Mouse (Mus musculus): ENCODE measurements around the gene Glis3. TPM values are rescaled to one million over a fixed set of nuclear protein-coding genes. Genes with fewer than 3 reads are reported as not detected.

Gene Glis3
- total RNA-seq, 2 experiments from 2014 or later, result 1.2 to 1.3 TPM

- no peak for DNase-seq
- intact Hi-C loops (cut with DNase I), result loop anchor here (10.0 kb wide), 1 partner anchor 312 kb away; no protein-coding TSS in a partner anchor
Measured at GRCm38 (mm10) chr19:28402956-28403355, 276.9 kb downstream of the Glis3 start.

- intact Hi-C loops (cut with DNase I), result no loop called here
- no peak for DNase-seq
Measured at GRCm38 (mm10) chr19:28395584-28395861, 284.4 kb downstream of the Glis3 start.

GRCm38 (mm10) chr19:28394826-28395583, 284.9 kb downstream of the Glis3 start:
- DNase-seq, result no peak
- intact Hi-C loops (cut with DNase I), result no loop called here

- intact Hi-C loops (cut with DNase I), result no loop called here
Measured at GRCm38 (mm10) chr19:28393766-28394165, 286.1 kb downstream of the Glis3 start.

GRCm38 (mm10) chr19:28392838-28393237, 287.0 kb downstream of the Glis3 start:
- DNase-seq, result no peak
- intact Hi-C loops (cut with DNase I), result no loop called here

More at GRCm38 (mm10) chr19:28393766-28394165, 286.1 kb downstream of the Glis3 start:
- no peak for DNase-seq

- intact Hi-C loops (cut with DNase I), result no loop called here
- no peak for DNase-seq
Measured at GRCm38 (mm10) chr19:28390920-28391319, 289.0 kb downstream of the Glis3 start.

- intact Hi-C loops (cut with DNase I), result no loop called here
Measured at GRCm38 (mm10) chr19:28389146-28389545, 290.7 kb downstream of the Glis3 start.

GRCm38 (mm10) chr19:28383425-28383824, 296.5 kb downstream of the Glis3 start:
- no peak for DNase-seq
- intact Hi-C loops (cut with DNase I), result no loop called here

More at GRCm38 (mm10) chr19:28389146-28389545, 290.7 kb downstream of the Glis3 start:
- no peak for DNase-seq

- DNase-seq, result no peak
Measured at GRCm38 (mm10) chr19:28382168-28382911, 297.5 kb downstream of the Glis3 start.

GRCm38 (mm10) chr19:28381441-28381840, 298.4 kb downstream of the Glis3 start:
- intact Hi-C loops (cut with DNase I), result no loop called here
- DNase-seq, result no peak

More at GRCm38 (mm10) chr19:28382168-28382911, 297.5 kb downstream of the Glis3 start:
- intact Hi-C loops (cut with DNase I), result no loop called here

- intact Hi-C loops (cut with DNase I), result no loop called here
- DNase-seq, result no peak
Measured at GRCm38 (mm10) chr19:28380691-28381262, 299.1 kb downstream of the Glis3 start.

GRCm38 (mm10) chr19:28377788-28378295, 302.0 kb downstream of the Glis3 start:
- DNase-seq, result no peak
- intact Hi-C loops (cut with DNase I), result no loop called here

GRCm38 (mm10) chr19:28376401-28376800, 303.5 kb downstream of the Glis3 start:
- intact Hi-C loops (cut with DNase I), result no loop called here
- DNase-seq, result no peak

GRCm38 (mm10) chr19:28375746-28376145, 304.1 kb downstream of the Glis3 start:
- intact Hi-C loops (cut with DNase I), result no loop called here
- peak in 1 of 2 experiments; percentile 17 for DNase-seq

- no peak for DNase-seq
- intact Hi-C loops (cut with DNase I), result no loop called here
Measured at GRCm38 (mm10) chr19:28374524-28374923, 305.4 kb downstream of the Glis3 start.

GRCm38 (mm10) chr19:28368215-28368614, 311.7 kb downstream of the Glis3 start:
- intact Hi-C loops (cut with DNase I), result no loop called here
- DNase-seq, result no peak

- intact Hi-C loops (cut with DNase I), result no loop called here
- DNase-seq, result no peak
Measured at GRCm38 (mm10) chr19:28367274-28367673, 312.6 kb downstream of the Glis3 start.

- no peak for DNase-seq
- intact Hi-C loops (cut with DNase I), result no loop called here
Measured at GRCm38 (mm10) chr19:28366766-28367165, 313.1 kb downstream of the Glis3 start.

GRCm38 (mm10) chr19:28365897-28366296, 314.0 kb downstream of the Glis3 start:
- intact Hi-C loops (cut with DNase I), result no loop called here
- DNase-seq, result peak; percentile 7 to 15

GRCm38 (mm10) chr19:28360884-28361283, 319.0 kb downstream of the Glis3 start:
- intact Hi-C loops (cut with DNase I), result no loop called here
- DNase-seq, result no peak

- intact Hi-C loops (cut with DNase I), result no loop called here
- no peak for DNase-seq
Measured at GRCm38 (mm10) chr19:28357595-28357994, 322.3 kb downstream of the Glis3 start.

Data from heart, postnatal 14 days (tissue).